Mouse (Mus musculus): ENCODE data around the gene Psmb11. TPM values are rescaled to one million over a fixed set of nuclear protein-coding genes. Genes with fewer than 3 reads are reported as not detected.

Psmb11 gene
- polyA plus RNA-seq, 1 experiment from 2014 or later, result not detected

DNA sequence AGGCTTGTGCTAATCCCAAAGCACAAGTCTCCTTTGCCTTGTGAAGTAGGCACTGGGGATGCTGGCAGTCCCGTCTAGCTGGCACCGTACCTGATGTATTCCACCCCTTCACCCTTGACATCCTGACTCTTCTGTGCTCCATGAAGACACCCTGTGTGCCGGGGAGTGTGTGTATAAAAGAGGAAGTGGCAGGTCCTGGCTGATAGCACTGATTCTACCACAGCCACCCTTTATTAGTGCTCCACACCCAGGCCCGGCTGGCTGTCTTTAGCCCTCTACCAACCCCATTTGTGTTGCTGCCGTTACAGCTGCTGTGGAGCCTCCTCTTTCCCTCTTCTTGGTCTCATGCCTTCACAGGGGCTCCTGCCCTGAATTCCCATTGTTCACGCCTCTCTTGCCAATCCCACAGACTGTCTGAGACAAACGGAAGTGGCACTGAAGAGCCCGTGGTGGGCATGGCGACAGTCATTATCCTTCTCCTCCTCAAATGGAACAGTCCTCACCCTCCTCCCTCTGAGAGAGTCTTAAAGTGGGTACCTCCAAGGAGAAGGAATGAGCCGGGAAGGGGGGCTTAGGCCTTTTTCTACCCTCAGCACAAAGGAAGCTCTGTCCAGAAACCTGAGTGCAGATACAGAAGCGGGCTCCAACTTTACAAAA, 9.5 kb downstream of the Psmb11 start:
- H3K4me3 ChIP-seq (replicated peaks; ENCODE audit: low read length), result no peak overlapping the region
- H3K36me3 ChIP-seq (ENCODE audit: control insufficient read depth, insufficient read depth, low read length), result peaks cover 10% of the 10 kb centered on the region; the same call in 1 of the 2 replicates
- H3K9ac ChIP-seq (ENCODE audit: low read length), result no peak overlapping the region
- no peak for ATAC-seq (ENCODE audit: insufficient read depth, low FRiP score)
- H3K4me2 ChIP-seq (ENCODE audit: low read depth, low read length), result no peak overlapping the region
- 82% methylated on average over 11 of the region's 11 CpGs for WGBS
- H3K27ac ChIP-seq (ENCODE audit: low read length), result no peak overlapping the region
- no peaks in the 10 kb centered on the region for H3K4me1 ChIP-seq (ENCODE audit: control insufficient read depth, insufficient read depth, low read length)
- no peaks in the 10 kb centered on the region for H3K27me3 ChIP-seq (ENCODE audit: control insufficient read depth, insufficient read depth, low read length)
- no peaks in the 10 kb centered on the region for H3K9me3 ChIP-seq (replicated peaks; ENCODE audit: control insufficient read depth, low read length)

DNA sequence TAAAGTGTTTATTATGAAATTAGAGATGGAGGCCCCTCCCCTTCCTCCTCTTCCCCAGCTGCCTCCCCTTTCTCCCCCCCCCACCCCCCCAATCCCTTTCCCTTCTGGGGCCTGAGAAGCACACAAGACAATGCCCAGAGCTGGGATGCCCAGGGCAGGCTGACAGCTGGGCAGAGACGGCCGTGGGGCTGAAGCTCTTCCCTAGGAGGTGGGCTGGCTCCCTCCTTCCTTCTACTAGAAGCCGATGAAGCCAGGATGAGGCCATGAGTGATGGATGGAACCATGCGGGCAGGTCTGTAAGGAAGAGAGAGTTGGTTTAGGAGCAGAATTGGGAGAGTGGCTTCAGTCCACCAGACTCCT, 10.0 kb downstream of the Psmb11 start:
- WGBS, result 59% methylated on average over 4 of the region's 4 CpGs
- no peak overlapping the region for H3K27ac ChIP-seq (ENCODE audit: low read length)
- peaks cover 10% of the 10 kb centered on the region; the same call in 1 of the 2 replicates for H3K36me3 ChIP-seq (ENCODE audit: control insufficient read depth, insufficient read depth, low read length)
- H3K9me3 ChIP-seq (replicated peaks; ENCODE audit: control insufficient read depth, low read length), result no peaks in the 10 kb centered on the region
- ATAC-seq (ENCODE audit: insufficient read depth, low FRiP score), result 0 out of 2 replicates have a peak, but pooled peaks have one; percentile 27
- no peaks in the 10 kb centered on the region for H3K27me3 ChIP-seq (ENCODE audit: control insufficient read depth, insufficient read depth, low read length)
- no peak overlapping the region for H3K4me2 ChIP-seq (ENCODE audit: low read depth, low read length)
- no peak overlapping the region for H3K4me3 ChIP-seq (replicated peaks; ENCODE audit: low read length)
- no peaks in the 10 kb centered on the region for H3K4me1 ChIP-seq (ENCODE audit: control insufficient read depth, insufficient read depth, low read length)
- no peak overlapping the region; the same call in 1 of the 2 replicates for H3K9ac ChIP-seq (ENCODE audit: low read length)

DNA sequence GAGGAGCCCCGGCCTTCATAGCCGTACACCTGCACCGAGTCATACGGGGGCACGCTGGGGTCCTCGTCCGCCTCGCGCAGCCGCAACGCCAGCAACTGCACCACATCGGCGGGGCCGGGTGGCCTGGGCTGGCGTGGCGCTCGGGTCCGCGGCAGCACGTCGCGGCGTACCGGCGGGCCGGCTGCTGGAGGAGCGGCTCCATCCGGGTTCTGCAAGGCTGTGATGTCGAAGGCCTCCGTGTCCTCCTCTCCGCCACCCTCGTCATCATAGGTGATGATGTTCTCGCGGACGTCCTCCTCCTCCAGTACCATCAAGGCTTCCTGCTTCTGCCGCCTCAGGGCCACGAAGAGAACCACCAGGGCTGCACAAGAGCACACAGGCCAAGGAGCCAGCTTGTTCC, 11.0 kb downstream of the Psmb11 start:
- H3K36me3 ChIP-seq (ENCODE audit: control insufficient read depth, insufficient read depth, low read length), result peaks cover 10% of the 10 kb centered on the region; the same call in 1 of the 2 replicates

DNA sequence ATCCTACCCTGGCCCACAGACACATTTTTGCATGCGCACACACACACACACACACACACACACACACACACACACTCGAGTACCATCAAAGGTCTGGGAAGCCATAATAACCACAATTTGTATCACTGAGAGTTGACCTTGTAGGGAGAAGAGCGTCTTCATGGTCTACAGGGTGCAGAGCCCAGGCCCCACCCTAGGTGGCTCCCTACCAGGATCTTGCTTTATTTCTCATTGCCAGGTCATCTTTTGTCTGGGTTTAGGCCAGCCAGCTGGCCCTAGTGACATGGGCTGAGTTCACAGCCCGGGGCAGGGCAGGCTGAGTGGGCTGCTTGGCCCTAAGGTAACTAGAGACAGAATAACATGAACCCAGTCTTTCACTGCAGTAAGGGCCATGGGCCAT, 12.9 kb downstream of the Psmb11 start:
- WGBS, result 79% methylated on average over 4 of the region's 4 CpGs
- no peak overlapping the region for H3K4me3 ChIP-seq (replicated peaks; ENCODE audit: low read length)
- H3K36me3 ChIP-seq (ENCODE audit: control insufficient read depth, insufficient read depth, low read length), result peaks cover 10% of the 10 kb centered on the region; the same call in 1 of the 2 replicates
- H3K27ac ChIP-seq (ENCODE audit: low read length), result no peak overlapping the region
- no peaks in the 10 kb centered on the region for H3K4me1 ChIP-seq (ENCODE audit: control insufficient read depth, insufficient read depth, low read length)
- no peak overlapping the region for H3K4me2 ChIP-seq (ENCODE audit: low read depth, low read length)
- H3K9ac ChIP-seq (ENCODE audit: low read length), result no peak overlapping the region
- no peaks in the 10 kb centered on the region for H3K27me3 ChIP-seq (ENCODE audit: control insufficient read depth, insufficient read depth, low read length)
- no peak for ATAC-seq (ENCODE audit: insufficient read depth, low FRiP score)
- no peaks in the 10 kb centered on the region for H3K9me3 ChIP-seq (replicated peaks; ENCODE audit: control insufficient read depth, low read length)

More for the DNA sequence above, 11.0 kb downstream of the Psmb11 start:
- H3K9ac ChIP-seq (ENCODE audit: low read length), result no peak overlapping the region
- no peak overlapping the region for H3K4me3 ChIP-seq (replicated peaks; ENCODE audit: low read length)
- no peaks in the 10 kb centered on the region for H3K27me3 ChIP-seq (ENCODE audit: control insufficient read depth, insufficient read depth, low read length)
- H3K27ac ChIP-seq (ENCODE audit: low read length), result no peak overlapping the region
- no peaks in the 10 kb centered on the region for H3K9me3 ChIP-seq (replicated peaks; ENCODE audit: control insufficient read depth, low read length)
- H3K4me1 ChIP-seq (ENCODE audit: control insufficient read depth, insufficient read depth, low read length), result no peaks in the 10 kb centered on the region
- ATAC-seq (ENCODE audit: insufficient read depth, low FRiP score), result no peak
- no peak overlapping the region for H3K4me2 ChIP-seq (ENCODE audit: low read depth, low read length)
- 90% methylated on average over 37 of the region's 37 CpGs for WGBS

DNA sequence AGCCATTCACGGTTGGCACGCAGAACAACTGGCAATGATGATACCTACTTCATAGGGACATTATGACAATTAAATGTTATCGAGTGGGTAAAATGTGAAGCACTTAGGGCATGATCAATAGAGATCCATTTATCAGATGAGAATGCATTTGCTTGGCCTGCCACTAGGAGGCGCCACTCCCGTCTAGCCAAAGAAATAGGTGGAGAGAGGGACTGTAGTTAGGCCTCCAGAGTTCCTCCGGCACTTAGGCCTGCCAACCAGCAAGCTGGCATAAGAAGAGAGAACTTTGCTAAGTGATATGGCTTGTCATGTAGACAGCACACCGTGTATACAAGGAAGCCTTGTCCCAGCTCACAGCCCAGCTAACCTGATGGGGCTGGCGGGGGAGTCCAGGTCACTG, 15.7 kb downstream of the Psmb11 start:
- 51% methylated on average over 8 of the region's 8 CpGs for WGBS
- H3K4me2 ChIP-seq (ENCODE audit: low read depth, low read length), result no peak overlapping the region
- no peak for ATAC-seq (ENCODE audit: insufficient read depth, low FRiP score)
- H3K9ac ChIP-seq (ENCODE audit: low read length), result no peak overlapping the region
- no peaks in the 10 kb centered on the region for H3K27me3 ChIP-seq (ENCODE audit: control insufficient read depth, insufficient read depth, low read length)
- H3K4me3 ChIP-seq (replicated peaks; ENCODE audit: low read length), result no peak overlapping the region
- H3K4me1 ChIP-seq (ENCODE audit: control insufficient read depth, insufficient read depth, low read length), result peaks cover 3% of the 10 kb centered on the region; the same call in 1 of the 2 replicates
- peaks cover 5% of the 10 kb centered on the region; the same call in 1 of the 2 replicates for H3K36me3 ChIP-seq (ENCODE audit: control insufficient read depth, insufficient read depth, low read length)
- H3K27ac ChIP-seq (ENCODE audit: low read length), result no peak overlapping the region
- no peaks in the 10 kb centered on the region for H3K9me3 ChIP-seq (replicated peaks; ENCODE audit: control insufficient read depth, low read length)

DNA sequence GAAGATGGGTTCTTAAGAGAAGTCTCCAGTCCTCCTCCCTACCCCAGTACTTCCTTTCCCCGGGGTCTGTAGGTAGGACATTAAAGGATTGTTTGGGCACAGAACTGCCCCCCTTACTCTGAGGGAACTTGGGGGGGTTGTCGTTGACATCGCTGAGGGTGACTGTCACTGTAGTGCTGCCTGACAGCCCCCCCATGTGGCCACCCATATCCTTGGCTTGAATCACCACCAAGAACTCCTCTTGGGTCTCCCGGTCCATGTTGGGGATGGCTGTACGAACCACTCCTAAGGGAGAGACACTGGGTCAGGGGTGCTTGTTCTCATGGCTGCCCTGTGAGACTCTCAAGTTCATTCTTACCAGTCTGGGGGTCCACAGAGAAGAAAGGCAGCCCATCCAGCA, 17.0 kb downstream of the Psmb11 start:
- Histone ChIP-seq H3K4me3 (replicated peaks; ENCODE audit: low read length) (no peak overlapping the region), H3K4me2 (ENCODE audit: low read depth, low read length) (no peak overlapping the region), H3K27ac (ENCODE audit: low read length) (no peak overlapping the region), H3K36me3 (ENCODE audit: control insufficient read depth, insufficient read depth, low read length) (no peaks in the 10 kb centered on the region), H3K27me3 (ENCODE audit: control insufficient read depth, insufficient read depth, low read length) (no peaks in the 10 kb centered on the region), H3K9ac (ENCODE audit: low read length) (no peak overlapping the region), H3K9me3 (replicated peaks; ENCODE audit: control insufficient read depth, low read length) (no peaks in the 10 kb centered on the region), H3K4me1 (ENCODE audit: control insufficient read depth, insufficient read depth, low read length) (peaks cover 3% of the 10 kb centered on the region; the same call in 1 of the 2 replicates)
- 76% methylated on average over 5 of the region's 5 CpGs for WGBS
- ATAC-seq (ENCODE audit: insufficient read depth, low FRiP score), result no peak

DNA sequence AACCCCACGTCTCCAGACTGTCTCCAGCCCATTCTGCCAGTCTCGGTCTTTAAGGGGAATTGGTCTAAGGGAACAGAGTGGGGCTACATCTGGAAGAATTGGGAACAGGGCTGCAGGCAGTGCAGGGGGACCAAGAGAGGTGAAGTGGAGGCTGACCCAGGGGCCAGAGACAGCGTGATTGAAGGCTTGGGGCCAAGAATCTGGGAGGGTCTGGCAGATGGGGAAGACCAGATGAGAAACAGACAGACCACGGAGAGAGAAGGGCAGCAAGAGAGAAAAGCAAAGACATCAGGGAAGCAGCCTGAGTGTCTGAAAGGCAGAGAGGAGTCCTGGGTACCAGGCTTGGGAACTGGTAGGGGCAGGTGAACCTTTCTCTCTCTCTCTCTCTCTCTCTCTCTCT, 18.9 kb downstream of the Psmb11 start:
- peaks cover 3% of the 10 kb centered on the region; the same call in 1 of the 2 replicates for H3K4me1 ChIP-seq (ENCODE audit: control insufficient read depth, insufficient read depth, low read length)
- H3K9me3 ChIP-seq (replicated peaks; ENCODE audit: control insufficient read depth, low read length), result no peaks in the 10 kb centered on the region
- H3K27ac ChIP-seq (ENCODE audit: low read length), result no peak overlapping the region
- no peaks in the 10 kb centered on the region for H3K27me3 ChIP-seq (ENCODE audit: control insufficient read depth, insufficient read depth, low read length)
- ATAC-seq (ENCODE audit: insufficient read depth, low FRiP score), result no peak
- H3K36me3 ChIP-seq (ENCODE audit: control insufficient read depth, insufficient read depth, low read length), result peaks cover 13% of the 10 kb centered on the region
- H3K4me2 ChIP-seq (ENCODE audit: low read depth, low read length), result peak overlapping the region; percentile 96
- 28% methylated on average over 4 of the region's 4 CpGs for WGBS
- peak overlapping the region; percentile 47 for H3K9ac ChIP-seq (ENCODE audit: low read length)
- H3K4me3 ChIP-seq (replicated peaks; ENCODE audit: low read length), result no peak overlapping the region; the same call in 1 of the 2 replicates

DNA sequence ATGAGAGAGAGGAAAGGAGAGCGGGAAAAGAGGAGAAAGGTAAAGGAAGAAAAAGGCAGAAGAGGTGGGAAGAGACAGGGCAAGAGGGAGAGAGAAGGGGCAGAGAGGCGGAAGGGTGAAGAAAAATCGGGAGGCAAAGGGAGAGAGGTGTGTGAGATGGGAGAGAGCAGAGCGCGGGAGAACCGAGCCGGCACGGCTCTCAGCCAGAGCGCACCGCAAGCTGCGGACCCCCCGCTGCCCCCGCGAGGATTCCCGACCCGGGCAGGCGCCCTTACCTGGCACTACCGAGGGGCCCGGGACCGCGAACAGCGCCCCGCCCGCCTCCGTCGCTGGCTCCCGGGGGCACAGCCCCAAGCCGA, 19.7 kb downstream of the Psmb11 start, which contains the start of gene Gm17606:
TSS of gene Gm17606 (plus strand) at position 7 of the 359 bp plus-strand sequence.
- ATAC-seq (ENCODE audit: insufficient read depth, low FRiP score), result peak; percentile 22; the same call in 1 of the 2 replicates

DNA sequence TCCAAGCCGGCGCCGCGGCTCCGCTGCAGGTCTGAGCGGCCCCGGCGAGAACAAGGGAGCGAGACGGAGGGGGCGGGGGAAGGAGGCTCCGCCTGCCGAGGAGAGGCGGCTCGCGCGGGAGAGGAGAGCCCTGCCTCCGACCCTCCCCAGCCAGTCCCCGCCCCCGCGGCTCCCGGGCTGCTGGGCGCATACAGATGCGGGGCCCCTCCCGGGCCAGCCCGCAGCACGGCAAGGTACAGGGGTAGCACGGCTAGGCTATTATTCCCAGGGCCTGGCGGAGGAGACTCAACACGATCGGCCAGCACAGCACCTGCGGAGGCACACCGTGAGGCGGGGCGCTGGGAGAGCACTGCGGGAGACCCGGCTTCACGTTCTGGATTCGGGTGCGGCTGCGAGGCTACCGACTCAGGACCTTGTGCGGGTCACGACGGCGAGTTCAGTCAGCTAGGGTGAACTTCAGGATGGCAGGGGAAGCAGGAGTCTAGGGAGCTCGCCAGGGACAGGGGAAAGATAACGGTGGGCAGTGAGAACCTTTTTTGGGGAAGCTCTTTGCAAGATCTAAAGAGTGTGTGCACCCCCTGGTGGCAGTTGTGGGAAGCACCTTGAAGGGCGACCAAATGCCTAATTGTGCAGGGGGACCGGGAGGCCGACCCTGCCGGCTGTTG, 20.2 kb downstream of the Psmb11 start, which contains the start of gene Cdh24:
TSS of gene Cdh24 (minus strand) at position 60 of the 665 bp plus-strand sequence.
- Histone ChIP-seq H3K9ac (ENCODE audit: low read length) (peak within 1 kb of the TSS; percentile 88), H3K4me3 (replicated peaks; ENCODE audit: low read length) (peak within 1 kb of the TSS; percentile 74), H3K4me2 (ENCODE audit: low read depth, low read length) (peak within 1 kb of the TSS; percentile 96), H3K27me3 (ENCODE audit: control insufficient read depth, insufficient read depth, low read length) (no peaks in the 10 kb centered on the region), H3K36me3 (ENCODE audit: control insufficient read depth, insufficient read depth, low read length) (peaks cover 26% of the 10 kb centered on the region), H3K4me1 (ENCODE audit: control insufficient read depth, insufficient read depth, low read length) (peaks cover 3% of the 10 kb centered on the region; the same call in 1 of the 2 replicates), H3K9me3 (replicated peaks; ENCODE audit: control insufficient read depth, low read length) (no peaks in the 10 kb centered on the region), H3K27ac (ENCODE audit: low read length) (peak within 1 kb of the TSS; percentile 75)
- under 1% methylated on average over 50 of the region's 52 CpGs for WGBS
- peak; percentile 94 for ATAC-seq (ENCODE audit: insufficient read depth, low FRiP score)

More for the DNA sequence above, 19.7 kb downstream of the Psmb11 start, which contains the start of gene Gm17606:
- Histone ChIP-seq H3K36me3 (ENCODE audit: control insufficient read depth, insufficient read depth, low read length) (peaks cover 21% of the 10 kb centered on the region), H3K4me1 (ENCODE audit: control insufficient read depth, insufficient read depth, low read length) (peaks cover 3% of the 10 kb centered on the region; the same call in 1 of the 2 replicates), H3K27me3 (ENCODE audit: control insufficient read depth, insufficient read depth, low read length) (no peaks in the 10 kb centered on the region), H3K27ac (ENCODE audit: low read length) (peak within 1 kb of the TSS; percentile 75), H3K9ac (ENCODE audit: low read length) (peak within 1 kb of the TSS; percentile 88), H3K4me3 (replicated peaks; ENCODE audit: low read length) (peak within 1 kb of the TSS; percentile 74), H3K9me3 (replicated peaks; ENCODE audit: control insufficient read depth, low read length) (no peaks in the 10 kb centered on the region), H3K4me2 (ENCODE audit: low read depth, low read length) (peak within 1 kb of the TSS; percentile 96)
- WGBS, result 3% methylated on average over 26 of the region's 28 CpGs
